Mouse (Mus musculus): ENCODE measurements at regions not wholly inside any gene's neighbourhood (a gene's known extent, or its start where the extent isn't known, plus 50 kb on each side); places are given as distances from the start of the nearest gene placed in this dataset.

- DNase-seq, result no peak
Measured at GRCm38 (mm10) chr8:12136178-12136455, 142.5 kb upstream of the A230072I06Rik start.

DNA sequence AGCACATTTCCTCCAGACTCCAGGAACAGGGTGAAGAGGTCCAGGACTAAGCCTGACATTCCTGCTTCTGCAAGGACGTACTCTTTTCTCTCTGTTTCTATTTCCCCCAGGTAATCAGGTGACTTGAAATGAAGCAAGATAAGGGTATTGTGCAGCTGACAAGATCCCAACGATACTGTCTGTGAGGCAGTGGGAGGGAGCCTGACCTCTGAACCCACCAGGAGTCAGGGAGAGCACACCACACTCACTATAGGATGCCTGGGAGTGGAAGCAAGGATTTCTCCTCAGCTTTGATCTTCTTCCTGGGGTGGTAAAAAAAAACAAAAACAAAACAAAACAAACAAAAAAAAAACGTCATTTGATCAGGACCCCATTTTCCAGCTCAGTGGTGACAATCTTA is 141.1 kb upstream of the A230072I06Rik start:
- DNase-seq, result no peak

DNA sequence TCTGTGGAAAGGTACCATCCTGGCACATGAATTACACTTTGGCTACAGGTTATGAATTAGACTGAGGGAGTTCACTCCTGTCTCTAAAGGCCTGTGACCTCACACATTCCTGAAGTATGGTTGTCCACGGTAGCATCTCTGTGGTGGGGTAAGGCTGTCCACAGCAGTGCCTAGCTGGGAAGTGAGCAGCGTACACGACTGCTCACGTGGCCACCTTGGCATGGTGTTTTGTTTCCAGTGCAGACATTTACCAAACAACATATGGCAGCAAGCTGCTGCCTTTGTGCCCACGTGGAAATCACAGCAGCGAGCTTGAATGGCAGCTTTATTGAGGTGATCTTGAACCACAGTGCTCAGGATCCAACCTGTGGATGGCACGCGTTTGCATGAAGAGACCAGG is 140.7 kb upstream of the A230072I06Rik start:
- DNase-seq, result no peak

- DNase-seq, result no peak
Measured at GRCm38 (mm10) chr8:12151679-12152078, 126.9 kb upstream of the A230072I06Rik start.

DNA sequence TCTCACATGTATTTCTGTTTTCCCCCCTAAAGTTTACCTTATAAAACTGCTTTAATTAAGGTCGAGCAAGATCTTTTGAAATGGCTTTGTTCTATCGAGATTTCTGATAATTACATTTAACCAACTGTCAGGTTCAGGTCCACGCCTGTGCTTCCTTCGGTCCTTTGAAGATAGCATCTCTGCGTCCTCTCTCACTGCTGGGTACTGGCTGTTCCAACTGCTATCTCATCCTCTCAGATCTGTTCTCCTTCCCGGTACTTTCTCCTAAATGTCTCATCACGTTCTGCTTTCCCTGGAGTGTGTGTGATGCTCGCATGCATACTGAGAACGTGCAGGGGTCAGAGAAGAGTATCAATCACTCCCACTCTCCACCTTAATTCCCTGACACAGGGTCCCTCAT is 125.8 kb upstream of the A230072I06Rik start:
- no peak for DNase-seq

DNA sequence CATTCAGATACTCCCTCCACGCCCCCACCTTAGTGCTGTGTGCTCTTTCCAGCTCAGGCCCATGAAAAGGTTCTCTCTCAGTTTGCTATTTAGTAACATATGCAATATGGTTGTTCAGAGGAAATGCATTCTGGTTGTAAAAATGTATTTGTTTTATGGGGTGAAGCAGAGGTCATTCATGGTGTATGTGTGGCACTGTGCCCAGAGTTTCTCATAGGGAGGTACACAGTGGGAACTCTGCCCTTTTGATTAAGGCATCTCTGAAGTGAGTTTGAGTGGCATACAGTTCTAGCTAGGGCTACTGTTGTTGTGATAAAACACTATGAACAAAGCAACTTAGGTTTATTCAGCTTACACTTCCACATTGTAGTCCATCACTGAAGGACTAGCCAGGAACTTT is 121.7 kb upstream of the A230072I06Rik start:
- DNase-seq, result no peak

DNA sequence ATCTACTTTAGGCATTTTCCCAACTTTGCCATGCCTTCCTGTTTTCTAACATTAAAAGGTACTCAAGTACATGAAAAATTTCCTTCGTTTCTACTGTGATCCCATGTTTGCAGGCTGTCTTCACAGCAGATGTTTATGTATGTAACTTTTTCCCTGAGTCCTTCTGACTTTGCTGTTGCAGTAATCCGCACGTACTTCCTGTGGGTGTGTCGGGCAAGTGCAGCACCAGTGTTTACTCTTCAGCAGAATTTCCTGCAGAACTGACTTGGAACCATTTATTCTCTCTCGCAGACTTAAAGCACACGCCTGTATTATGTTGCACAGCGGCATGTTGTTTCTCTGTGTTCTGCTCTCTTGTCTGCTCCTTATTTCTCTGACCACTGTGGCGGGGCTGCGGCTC is 120.4 kb upstream of the A230072I06Rik start:
- DNase-seq, result no peak

GRCm38 (mm10) chr8:12162921-12163705 is 115.5 kb upstream of the A230072I06Rik start:
- DNase-seq, result peak in 1 of 2 experiments; percentile 2

DNA sequence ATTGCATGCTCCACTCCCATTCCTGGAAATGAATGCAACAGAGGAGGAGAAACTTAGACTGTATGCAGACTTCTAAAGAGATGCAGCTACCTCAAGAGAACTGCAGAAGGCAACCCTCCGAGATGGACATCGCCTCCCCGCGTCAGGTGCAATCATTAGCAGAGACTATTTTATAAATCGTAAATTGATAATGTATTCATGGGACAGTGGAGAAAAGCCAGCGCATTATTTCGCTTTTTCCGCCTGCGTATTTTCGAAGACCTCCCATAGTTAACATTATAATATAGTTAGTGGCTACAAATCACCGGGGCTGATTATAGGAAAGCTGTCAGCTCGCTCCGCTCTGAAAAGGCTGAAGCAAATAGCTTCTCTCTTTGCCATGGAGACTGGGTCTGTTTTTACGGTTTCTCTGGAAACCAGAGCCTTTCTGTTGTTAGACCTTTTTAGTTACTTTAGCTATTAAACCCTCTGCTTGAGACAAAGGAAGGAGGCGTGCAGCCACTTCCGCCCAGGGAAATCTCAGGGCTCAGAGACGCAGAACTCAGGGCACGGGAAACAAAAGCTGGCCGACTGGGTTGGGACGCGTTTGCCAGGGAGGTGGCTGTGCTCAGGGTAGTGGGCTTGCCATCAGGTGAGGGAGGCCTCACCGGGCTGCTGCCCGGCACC is 113.0 kb upstream of the A230072I06Rik start:
- DNase-seq, result no peak

- no peak for DNase-seq
Measured at GRCm38 (mm10) chr8:12171788-12172187, 106.8 kb upstream of the A230072I06Rik start.

DNA sequence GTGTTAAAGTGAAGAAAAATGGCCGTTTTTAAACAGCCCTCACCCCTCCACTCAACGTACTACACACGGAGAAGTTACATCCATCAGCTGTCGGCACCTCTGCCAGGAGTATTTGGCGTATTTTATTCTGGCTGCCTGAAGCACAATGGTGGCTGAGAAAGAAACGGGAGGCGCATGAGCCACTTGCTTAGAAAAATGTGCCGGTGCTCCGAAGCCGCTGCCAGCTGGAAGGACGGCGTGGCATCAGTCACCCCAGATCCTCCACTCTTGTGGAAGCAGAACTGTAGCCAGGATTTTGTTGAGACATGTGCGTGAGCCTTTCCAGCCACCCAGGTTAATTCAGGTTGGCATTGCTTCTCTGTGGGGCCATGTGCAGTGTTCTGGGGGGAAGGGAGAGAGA is 103.1 kb upstream of the A230072I06Rik start:
- no peak for DNase-seq

DNA sequence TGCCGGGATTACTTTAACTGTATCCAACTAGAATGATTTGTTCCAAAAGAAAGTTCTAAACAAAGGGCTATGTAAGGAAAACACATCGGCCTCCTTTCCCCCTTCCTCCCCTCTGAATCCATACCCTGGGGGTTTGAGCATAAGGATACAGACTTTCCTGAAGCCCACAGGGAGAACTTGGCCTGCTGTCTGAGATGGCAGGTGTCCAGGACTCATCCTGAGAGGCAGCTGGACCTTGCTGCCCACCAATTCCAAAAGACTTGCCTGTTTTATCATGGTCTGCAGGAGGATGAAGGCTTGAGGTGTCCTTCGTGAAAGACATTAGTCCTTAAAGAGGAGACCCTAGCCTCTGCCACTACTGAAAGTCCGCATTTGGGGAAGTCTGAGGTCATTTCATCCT is 94.0 kb upstream of the A230072I06Rik start:
- DNase-seq, result no peak

- no peak for DNase-seq
Measured at GRCm38 (mm10) chr8:12187366-12187765, 91.3 kb upstream of the A230072I06Rik start.

DNA sequence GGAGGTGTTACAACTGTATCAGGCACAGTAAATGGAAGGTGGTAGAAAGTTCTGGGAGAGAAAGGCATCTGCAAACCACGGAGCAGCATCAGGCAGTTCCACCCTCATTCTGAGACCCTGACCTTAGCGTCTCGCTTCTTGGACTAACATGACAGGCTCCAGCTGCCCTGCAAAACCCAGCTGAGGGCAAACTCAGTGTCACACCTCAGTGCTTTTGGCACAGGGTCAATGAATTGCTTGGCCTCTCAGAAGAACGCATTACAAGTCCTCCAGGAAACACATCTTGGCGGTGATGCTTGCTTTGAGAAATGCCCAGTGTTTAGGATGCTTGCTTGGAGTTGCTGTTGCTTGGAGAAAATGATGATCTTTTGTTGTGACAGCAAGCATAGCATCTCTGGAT is 90.2 kb upstream of the A230072I06Rik start:
- DNase-seq, result no peak

GRCm38 (mm10) chr8:12188960-12189359 is 89.7 kb upstream of the A230072I06Rik start:
- DNase-seq, result no peak

DNA sequence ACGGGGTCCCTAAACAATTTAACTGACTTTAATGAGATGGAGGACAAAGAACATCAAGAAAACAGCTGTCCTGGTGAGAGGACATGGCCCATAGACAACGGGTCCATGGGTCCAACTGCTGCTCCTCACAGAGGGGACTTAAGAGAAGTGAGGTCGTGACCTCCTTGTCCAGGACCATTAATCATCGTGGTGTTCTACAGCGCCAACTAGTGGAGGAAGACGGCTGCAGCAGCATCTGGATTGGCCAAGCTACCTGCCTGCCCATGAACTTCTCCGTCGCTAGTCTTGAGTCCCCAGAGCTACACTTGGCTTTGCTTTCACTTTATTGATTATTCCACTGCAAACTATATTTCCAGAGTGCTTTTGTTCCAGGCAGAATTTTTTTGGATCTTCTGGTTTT is 86.6 kb upstream of the A230072I06Rik start:
- peak in 1 of 2 experiments; percentile 6 for DNase-seq

DNA sequence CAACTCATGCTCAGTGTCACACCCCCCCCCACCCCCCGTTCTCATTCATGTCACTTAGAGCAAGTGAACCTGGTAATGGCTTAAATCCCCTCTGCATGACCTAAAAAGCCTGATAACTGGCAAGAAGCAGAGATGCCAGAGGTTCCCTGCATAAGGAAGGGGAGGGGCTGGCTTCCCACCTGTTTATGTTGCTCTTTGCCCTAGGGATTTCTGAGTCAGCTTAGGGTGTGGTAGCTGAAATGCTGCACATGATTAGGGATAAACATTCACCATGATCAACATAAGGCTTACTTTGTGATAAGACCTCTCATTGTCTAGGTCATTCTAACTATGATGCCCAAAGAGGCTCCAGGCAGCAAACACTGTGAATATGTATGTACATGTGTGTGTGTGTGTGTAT is 72.7 kb upstream of the A230072I06Rik start:
- no peak for DNase-seq

DNA sequence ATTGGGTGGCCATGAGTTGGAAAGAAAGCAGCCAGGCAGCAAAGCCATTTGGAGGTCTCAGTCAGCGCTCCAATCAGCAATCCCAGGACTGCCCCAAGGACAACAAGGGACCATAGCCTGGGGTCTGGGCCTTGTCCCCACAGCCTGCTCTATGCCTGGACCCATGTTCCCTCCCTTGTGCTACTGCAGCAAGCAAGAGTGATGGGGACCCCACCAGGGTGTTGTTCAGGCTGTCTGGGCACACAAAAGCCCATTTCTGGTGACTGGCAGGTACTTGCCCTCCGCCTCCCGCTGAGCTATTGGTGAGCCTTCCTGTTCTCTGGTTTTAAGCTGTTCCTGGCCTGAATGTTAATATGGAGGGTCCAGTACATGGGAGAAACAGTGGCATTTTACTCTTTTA is 71.2 kb upstream of the A230072I06Rik start:
- DNase-seq, result no peak

GRCm38 (mm10) chr8:12213774-12214173 is 64.8 kb upstream of the A230072I06Rik start:
- no peak for DNase-seq

DNA sequence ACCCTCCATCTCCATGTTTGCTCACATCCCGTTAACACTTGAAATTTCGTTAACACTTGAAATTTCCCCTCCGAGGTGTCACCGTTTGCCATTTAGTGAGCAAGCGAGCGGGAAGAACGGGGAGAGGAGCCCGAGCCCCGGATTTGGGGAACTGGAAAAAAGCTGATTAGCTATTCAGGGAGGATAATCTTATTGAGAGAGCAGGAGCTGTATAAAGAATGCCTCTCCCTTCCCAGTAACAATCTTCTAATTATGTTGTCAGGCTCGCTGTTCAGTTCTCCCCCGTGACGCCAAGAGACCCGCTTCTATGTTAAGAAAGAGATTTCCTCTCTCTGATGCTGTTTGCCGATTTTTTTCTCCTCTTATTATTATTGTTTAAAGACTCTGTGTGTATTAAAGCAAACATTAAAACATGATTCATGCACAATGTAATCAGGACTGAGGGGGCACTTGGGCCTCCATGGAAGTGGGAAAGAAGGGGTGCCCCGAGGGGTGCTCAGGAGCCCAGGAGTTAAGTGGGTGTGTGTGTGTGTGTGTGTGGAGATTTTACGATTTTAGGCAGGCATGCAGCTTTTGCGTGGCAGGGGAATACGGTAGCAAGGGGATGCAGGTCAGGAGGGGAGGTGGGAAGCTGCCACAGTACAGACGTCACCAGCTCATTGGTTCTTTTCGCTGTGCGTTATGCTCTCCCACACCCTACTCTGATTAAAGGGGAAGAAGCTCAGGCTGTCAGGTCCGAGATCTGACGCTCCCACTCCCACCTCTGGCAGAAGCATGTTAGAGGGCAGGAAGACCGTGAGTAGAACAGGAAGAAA is 64.2 kb upstream of the A230072I06Rik start:
- no peak for DNase-seq

- no peak for DNase-seq
Measured at GRCm38 (mm10) chr8:12221506-12221905, 57.1 kb upstream of the A230072I06Rik start.

DNA sequence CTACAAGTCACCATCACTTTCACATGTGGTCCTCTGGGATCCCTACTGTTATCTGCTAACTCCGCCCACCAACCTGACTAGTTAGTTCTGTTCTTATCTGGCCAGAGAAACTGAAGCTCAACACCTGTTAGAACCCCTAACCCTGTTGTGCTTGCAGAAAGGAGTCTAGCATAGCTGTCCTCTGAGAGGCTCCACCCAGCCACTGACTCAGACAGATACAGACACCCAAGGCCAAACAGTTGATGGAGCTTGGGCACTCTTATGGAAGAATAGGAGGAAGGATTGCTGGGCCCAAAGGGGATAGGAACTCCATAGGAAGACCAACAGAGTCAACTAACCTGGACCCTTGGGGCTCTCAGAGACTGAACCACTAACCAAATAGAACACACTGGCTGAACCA is 55.2 kb upstream of the A230072I06Rik start:
- DNase-seq, result no peak

Measured in heart, adult 18-20 months (tissue).